Mouse (Mus musculus): ENCODE results near the gene Fam126a. TPM values are rescaled to one million over a fixed set of nuclear protein-coding genes. Genes with fewer than 3 reads are reported as not detected.

The Fam126a gene
- total and polyA plus RNA-seq, 3 experiments: 19.6 to 32.6 (median 22.6) TPM

DNA sequence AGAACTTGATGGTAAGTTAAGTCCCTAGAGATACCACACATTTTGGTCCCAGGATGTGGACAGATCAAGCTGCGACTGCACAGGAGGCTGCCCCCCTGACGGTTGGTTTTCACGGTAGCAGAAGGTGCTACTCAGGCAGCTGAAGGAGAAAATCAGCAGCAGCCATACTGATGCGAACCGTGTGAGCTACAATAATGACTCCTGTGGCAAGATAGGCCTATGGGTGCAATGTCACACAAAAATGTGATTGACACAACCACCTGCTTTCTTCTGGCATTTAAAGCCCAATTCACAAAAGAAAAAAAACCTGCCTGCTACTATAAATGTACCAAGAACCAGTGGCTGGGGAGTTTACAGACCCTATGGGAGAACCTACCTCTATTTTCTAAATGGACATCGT, 32.5 kb upstream of the Fam126a start:
- H3K4me2 ChIP-seq (ENCODE audit: insufficient read depth, low read depth, poor library complexity, severe bottlenecking): no peak overlapping the region
- no peaks in the 10 kb centered on the region for H3K79me2 ChIP-seq (replicated peaks; ENCODE audit: control insufficient read depth, extremely low read depth, insufficient read depth, poor library complexity, severe bottlenecking)
- H3K9ac ChIP-seq (ENCODE audit: insufficient read depth, low read depth): no peak overlapping the region
- H3K4me1 ChIP-seq (ENCODE audit: control insufficient read depth in 1 of 2, insufficient read depth in 2 of 2): peaks cover 27 to 68% of the 10 kb centered on the region in 2 experiments
- peaks cover 4% of the 10 kb centered on the region for H3K9me3 ChIP-seq (replicated peaks; ENCODE audit: low read length)
- no peaks in the 10 kb centered on the region for H3K27me3 ChIP-seq (replicated peaks)
- dilution Hi-C loops (cut with MboI; ENCODE audit: extremely low pct_ligation_motif_present, extremely low pct_unique_long_range_greater_than_20kb, low sequenced_read_pairs): no loop called here
- H3K36me3 ChIP-seq (replicated peaks in 1 of 2; ENCODE audit: control insufficient read depth in 1 of 2, insufficient read depth in 1 of 2, low read length in 1 of 2): no peaks in the 10 kb centered on the region
- no peak for DNase-seq (ENCODE audit: extremely low read depth)
- no peak for TF ChIP-seq SIN3A (IDR thresholded peaks at IDR 0.05; ENCODE audit: low read length)
- TF ChIP-seq MEF2A (IDR thresholded peaks at IDR 0.05; ENCODE audit: borderline replicate concordance, low read depth, low read length): no peak
- no peak for TF ChIP-seq ELF1 (IDR thresholded peaks at IDR 0.05; ENCODE audit: low read depth, low read length)
- TF ChIP-seq RAD21 (IDR thresholded peaks at IDR 0.05; ENCODE audit: low read depth, low read length): no peak
- in situ Hi-C loops (cut with MboI; ENCODE audit: low pct_ligation_motif_present, low pct_unique_long_range_greater_than_20kb, low sequenced_read_pairs): loop anchor here (25.0 kb wide), 1 partner anchor 651 kb away; no protein-coding TSS in a partner anchor
- no peak overlapping the region for H3K4me3 ChIP-seq (replicated peaks in 1 of 3; ENCODE audit: low read depth in 2 of 3, low read length in 2 of 3, poor library complexity in 1 of 3)
- no peak overlapping the region for H3K27ac ChIP-seq (ENCODE audit: insufficient read depth, low read depth)

DNA sequence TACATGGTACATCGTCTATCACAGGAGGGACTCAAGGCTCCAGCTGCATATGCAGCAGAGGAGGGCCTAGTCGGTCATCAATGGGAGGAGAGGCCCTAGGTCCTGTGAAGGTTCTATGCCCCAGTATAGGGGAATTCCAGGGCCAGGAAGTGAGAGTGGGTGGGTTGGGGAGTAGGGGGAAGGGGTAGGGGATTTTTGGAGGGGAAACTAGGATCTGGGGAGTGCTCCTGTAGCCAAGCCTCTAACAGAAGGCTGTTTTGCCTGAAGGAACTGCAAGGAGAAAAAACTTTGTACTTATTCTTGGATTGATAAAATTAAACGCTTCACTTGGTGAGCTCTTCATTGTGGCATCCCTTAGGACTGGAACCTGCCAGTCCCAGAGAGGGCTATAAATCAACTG, 30.5 kb upstream of the Fam126a start:
- Histone ChIP-seq H3K36me3 (replicated peaks in 1 of 2; ENCODE audit: control insufficient read depth in 1 of 2, insufficient read depth in 1 of 2, low read length in 1 of 2) (no peaks in the 10 kb centered on the region), H3K4me1 (ENCODE audit: control insufficient read depth in 1 of 2, insufficient read depth in 2 of 2) (peaks cover 27 to 62% of the 10 kb centered on the region in 2 experiments), H3K9ac (ENCODE audit: insufficient read depth, low read depth) (peak overlapping the region; percentile 1; the same call in 1 of the 2 replicates), H3K9me3 (replicated peaks; ENCODE audit: low read length) (peaks cover 9% of the 10 kb centered on the region), H3K79me2 (replicated peaks; ENCODE audit: control insufficient read depth, extremely low read depth, insufficient read depth, poor library complexity, severe bottlenecking) (no peaks in the 10 kb centered on the region), H3K4me2 (ENCODE audit: insufficient read depth, low read depth, poor library complexity, severe bottlenecking) (no peak overlapping the region; the same call in 1 of the 2 replicates), H3K27me3 (replicated peaks) (no peaks in the 10 kb centered on the region), H3K27ac (ENCODE audit: insufficient read depth, low read depth) (peak overlapping the region; percentile 21; the same call in 1 of the 2 replicates), H3K4me3 (replicated peaks in 1 of 3; ENCODE audit: low read depth in 2 of 3, low read length in 2 of 3, poor library complexity in 1 of 3) (no peak overlapping the region)
- dilution Hi-C loops (cut with MboI; ENCODE audit: extremely low pct_ligation_motif_present, extremely low pct_unique_long_range_greater_than_20kb, low sequenced_read_pairs): no loop called here
- TF ChIP-seq ZKSCAN1 (IDR thresholded peaks at IDR 0.05; ENCODE audit: borderline replicate concordance, low read depth, low read length) (no peak), MAZ (IDR thresholded peaks at IDR 0.05; ENCODE audit: low read depth, low read length) (no peak), IRF4 (IDR thresholded peaks at IDR 0.05; ENCODE audit: low read depth, low read length) (peak; percentile 57; the same call in 1 of the 2 replicates), EP300 (IDR thresholded peaks at IDR 0.05; ENCODE audit: low read length) (peak; percentile 27; the same call in 1 of the 2 replicates), ETS1 (conservative IDR thresholded peaks at IDR 0.05; ENCODE audit: low read depth, low read length) (peak; percentile 32; the same call in 1 of the 2 replicates), CHD1 (IDR thresholded peaks at IDR 0.05; ENCODE audit: low read depth, low read length) (no peak), NRF1 (IDR thresholded peaks at IDR 0.05; ENCODE audit: low read depth, low read length) (no peak), USF1 (IDR thresholded peaks at IDR 0.05; ENCODE audit: low read depth, low read length) (no peak)
- DNase-seq (ENCODE audit: extremely low read depth): no peak
- in situ Hi-C loops (cut with MboI; ENCODE audit: low pct_ligation_motif_present, low pct_unique_long_range_greater_than_20kb, low sequenced_read_pairs): loop anchor here (25.0 kb wide), 1 partner anchor 649 kb away; no protein-coding TSS in a partner anchor

DNA sequence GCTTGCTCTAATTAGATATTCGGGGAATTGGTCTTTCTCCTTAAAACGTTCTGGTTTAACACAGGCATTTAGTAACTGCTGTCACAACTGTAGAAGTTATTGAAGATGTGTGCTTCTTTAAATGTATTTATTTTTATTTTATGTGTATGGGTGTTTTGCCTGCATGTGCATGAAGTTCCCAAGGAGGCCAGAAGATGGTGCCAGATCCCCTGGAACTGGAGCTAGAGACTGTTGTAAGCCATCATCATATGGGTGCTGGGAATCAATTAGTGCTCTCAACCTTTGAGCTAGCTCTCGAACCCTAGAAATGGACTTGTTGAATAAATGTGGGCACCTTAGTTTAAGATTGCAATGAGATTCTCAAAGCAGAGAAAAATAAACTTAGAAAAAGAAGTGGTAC, 27.1 kb upstream of the Fam126a start:
- Histone ChIP-seq H3K27me3 (replicated peaks) (no peaks in the 10 kb centered on the region), H3K4me3 (replicated peaks in 1 of 3; ENCODE audit: low read depth in 2 of 3, low read length in 2 of 3, poor library complexity in 1 of 3) (no peak overlapping the region), H3K4me1 (ENCODE audit: control insufficient read depth in 1 of 2, insufficient read depth in 2 of 2) (peaks cover 19 to 44% of the 10 kb centered on the region in 2 experiments), H3K36me3 (replicated peaks in 1 of 2; ENCODE audit: control insufficient read depth in 1 of 2, insufficient read depth in 1 of 2, low read length in 1 of 2) (no peaks in the 10 kb centered on the region), H3K27ac (ENCODE audit: insufficient read depth, low read depth) (no peak overlapping the region), H3K9me3 (replicated peaks; ENCODE audit: low read length) (peaks cover 16% of the 10 kb centered on the region), H3K4me2 (ENCODE audit: insufficient read depth, low read depth, poor library complexity, severe bottlenecking) (no peak overlapping the region), H3K79me2 (replicated peaks; ENCODE audit: control insufficient read depth, extremely low read depth, insufficient read depth, poor library complexity, severe bottlenecking) (no peaks in the 10 kb centered on the region), H3K9ac (ENCODE audit: insufficient read depth, low read depth) (no peak overlapping the region)
- no peak for DNase-seq (ENCODE audit: extremely low read depth)
- in situ Hi-C loops (cut with MboI; ENCODE audit: low pct_ligation_motif_present, low pct_unique_long_range_greater_than_20kb, low sequenced_read_pairs): loop anchor here (5.0 to 25.0 kb wide), 2 partner anchors 195 to 645 kb away; no protein-coding TSS in a partner anchor
- dilution Hi-C loops (cut with MboI; ENCODE audit: extremely low pct_ligation_motif_present, extremely low pct_unique_long_range_greater_than_20kb, low sequenced_read_pairs): no loop called here
- TF ChIP-seq UBTF (IDR thresholded peaks at IDR 0.05; ENCODE audit: low read depth, low read length): no peak
- TF ChIP-seq SMC3 (IDR thresholded peaks at IDR 0.05; ENCODE audit: low read depth, low read length): peak; percentile 38
- peak; percentile 51 for TF ChIP-seq RAD21 (IDR thresholded peaks at IDR 0.05; ENCODE audit: low read depth, low read length)
- peak; percentile 33 to 54; a peak in 3 of 4 replicates for TF ChIP-seq CTCF (conservative IDR thresholded peaks at IDR 0.05 in 1 of 2, IDR thresholded peaks at IDR 0.05 in 1 of 2; ENCODE audit: low read depth in 2 of 2, low read length in 2 of 2)
- TF ChIP-seq HCFC1 (IDR thresholded peaks at IDR 0.05; ENCODE audit: low read depth, low read length): no peak
- no peak for TF ChIP-seq MAZ (IDR thresholded peaks at IDR 0.05; ENCODE audit: low read depth, low read length)
- TF ChIP-seq ETS1 (conservative IDR thresholded peaks at IDR 0.05; ENCODE audit: low read depth, low read length): no peak
